In the genomic region with DNA sequence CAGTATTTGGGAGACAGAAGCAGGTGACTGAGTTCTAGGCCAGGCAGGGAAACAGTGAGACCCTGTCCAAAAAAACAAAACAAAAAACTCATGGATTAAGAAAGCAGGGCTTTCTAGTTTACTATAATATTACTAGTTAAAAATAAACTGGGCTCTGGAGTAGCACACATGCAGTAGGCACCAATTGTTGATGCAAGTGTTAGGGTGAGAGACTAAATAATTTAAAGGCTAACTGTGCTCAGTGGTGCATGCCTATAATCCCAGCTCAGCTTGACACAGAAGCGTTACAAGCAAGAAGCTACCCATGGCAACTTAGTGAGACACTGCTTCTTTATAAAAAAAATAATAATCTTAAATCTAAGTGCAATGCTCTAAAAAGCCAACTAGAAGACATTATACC, we compare ENCODE assay signal across 25 mouse cellular contexts.
"Had no signal": no experiment of that assay in that cellular context is flagged by ENCODE, and none has a peak within 500 bp of the region (broad histone marks: within the 10 kb centered on the region; RNA-seq: fewer than 3 reads in every experiment).

No protein-coding gene starts in this region.

- H3K4me1 ChIP-seq: hindbrain, embryonic 10.5 days; hindbrain, embryonic 12.5 days; intestine, embryonic 15.5 days; limb, embryonic 10.5 days; limb, embryonic 12.5 days had no signal

- ATAC-seq: forebrain, embryonic 16.5 days; hindbrain, embryonic 16.5 days; inflammation-experienced regulatory T-cells, adult 6 months; intestine, embryonic 15.5 days; intestine, postnatal 0 days had no signal

- H3K27ac ChIP-seq: gastrocnemius, adult 2 months; hindbrain, embryonic 10.5 days; hindbrain, embryonic 12.5 days; hindbrain, embryonic 14.5 days; intestine, embryonic 15.5 days; layer of hippocampus, adult 2 months; left cerebral cortex, adult 2 months; limb, embryonic 10.5 days; limb, embryonic 12.5 days; liver, embryonic 13.5 days had no signal

- DNase-seq: gastrocnemius, adult 2 months; gastrocnemius, postnatal 10 days; gastrocnemius, postnatal 25 days; heart, adult 18-20 months; heart, postnatal 10 days; heart, postnatal 4 days; kidney, postnatal 14 days; kidney, postnatal 36 days; liver; liver, embryonic 13.5 days had no signal

- H3K4me2 ChIP-seq: heart, embryonic 12.5 days; hindbrain, embryonic 12.5 days; hindbrain, embryonic 14.5 days; intestine, embryonic 15.5 days; limb, embryonic 12.5 days; liver, embryonic 11.5 days; liver, embryonic 13.5 days had no signal

- H3K4me3 ChIP-seq: gastrocnemius, adult 2 months; heart, embryonic 10.5 days; heart, embryonic 12.5 days; hindbrain, embryonic 10.5 days; hindbrain, embryonic 12.5 days; intestine, embryonic 15.5 days; layer of hippocampus, adult 2 months; left cerebral cortex, adult 2 months; limb, embryonic 10.5 days; limb, embryonic 12.5 days; liver, embryonic 13.5 days had no signal

- H3K9me3 ChIP-seq: heart, embryonic 10.5 days; heart, embryonic 12.5 days; hindbrain, embryonic 10.5 days; hindbrain, embryonic 12.5 days; intestine, embryonic 15.5 days; limb, embryonic 10.5 days; limb, embryonic 12.5 days; liver, embryonic 13.5 days had no signal

- H3K9ac ChIP-seq: heart, embryonic 12.5 days; hindbrain, embryonic 12.5 days; hindbrain, embryonic 14.5 days; intestine, embryonic 15.5 days; limb, embryonic 12.5 days; liver, embryonic 13.5 days had no signal

- H3K27me3 ChIP-seq: heart, embryonic 12.5 days; hindbrain, embryonic 12.5 days; intestine, embryonic 15.5 days; limb, embryonic 12.5 days; liver, embryonic 13.5 days had no signal
